Mouse (Mus musculus): ENCODE measurements around the gene Arhgap29.

The Arhgap29 gene

DNA sequence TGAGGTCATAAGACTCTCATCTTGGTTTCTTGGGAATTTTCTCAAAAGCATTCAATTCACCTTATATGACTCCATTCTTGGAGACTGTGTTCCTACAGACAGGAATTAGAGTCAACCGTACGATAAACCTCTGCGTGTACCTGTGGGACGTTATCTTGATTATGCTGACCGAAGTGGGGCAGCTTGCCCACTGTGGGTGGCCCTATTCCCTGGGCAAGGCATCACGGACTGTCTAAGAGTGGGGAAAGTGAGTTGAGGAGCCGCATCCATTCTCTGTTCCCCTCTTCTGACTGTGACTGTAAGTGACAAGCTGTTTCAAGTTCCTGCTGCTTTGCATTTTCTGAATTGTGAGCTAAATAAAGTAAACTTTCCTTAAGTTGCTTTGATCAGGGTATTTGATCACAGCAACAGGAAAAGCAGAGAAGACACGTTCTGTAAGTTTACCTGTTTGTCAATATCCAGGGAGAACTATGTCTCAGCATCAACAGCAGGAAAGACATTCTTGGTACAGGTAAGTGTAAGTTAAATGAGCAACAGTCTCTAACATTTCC lies at the start of gene Arhgap29:
Arhgap29 (plus strand) TSS at position 501 of the 551 bp plus-strand sequence.
- 91% methylated on average over 8 of the region's 8 CpGs for WGBS

DNA sequence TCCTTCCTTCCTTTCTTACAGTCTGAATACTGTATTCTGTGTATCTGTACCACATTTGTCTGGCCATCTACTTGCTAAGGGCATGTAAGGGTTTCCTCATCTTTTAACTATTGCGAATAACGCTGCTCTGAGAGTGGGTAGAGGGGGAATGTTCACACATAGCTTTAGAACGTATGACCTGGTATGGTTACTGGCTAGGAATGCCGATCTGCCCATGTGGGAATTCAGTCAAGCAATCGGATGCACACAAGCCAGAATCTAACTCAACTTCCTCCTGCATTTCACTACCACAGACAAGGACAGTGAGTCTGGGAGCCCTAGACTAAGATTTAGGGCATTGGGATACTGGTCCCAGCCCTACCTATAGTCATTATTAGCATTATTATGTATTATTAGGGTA lies 49.6 kb upstream of the Arhgap29 start:
- WGBS = 79% methylated on average over 5 of the region's 5 CpGs

DNA sequence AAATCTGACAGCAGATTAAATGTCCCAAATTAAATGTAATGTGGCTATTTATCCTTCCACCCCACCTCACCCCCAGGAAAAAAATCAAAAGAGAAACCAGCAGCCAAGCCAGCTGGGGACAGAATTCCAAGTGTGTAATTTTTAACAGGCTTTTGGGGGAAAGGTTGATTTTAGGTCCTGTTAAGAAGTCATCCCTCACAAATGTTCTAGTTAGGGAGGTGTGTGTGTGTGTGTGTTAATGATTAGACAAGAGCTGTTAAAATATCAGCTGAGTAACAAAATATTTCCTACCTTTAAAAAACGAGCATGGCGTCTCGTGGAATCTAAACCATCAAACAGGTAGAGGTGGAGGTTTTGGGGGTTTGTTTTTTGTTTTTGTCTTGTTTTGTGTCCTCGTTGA lies 49.1 kb upstream of the Arhgap29 start:
- WGBS = 87% methylated on average over 4 of the region's 4 CpGs

DNA sequence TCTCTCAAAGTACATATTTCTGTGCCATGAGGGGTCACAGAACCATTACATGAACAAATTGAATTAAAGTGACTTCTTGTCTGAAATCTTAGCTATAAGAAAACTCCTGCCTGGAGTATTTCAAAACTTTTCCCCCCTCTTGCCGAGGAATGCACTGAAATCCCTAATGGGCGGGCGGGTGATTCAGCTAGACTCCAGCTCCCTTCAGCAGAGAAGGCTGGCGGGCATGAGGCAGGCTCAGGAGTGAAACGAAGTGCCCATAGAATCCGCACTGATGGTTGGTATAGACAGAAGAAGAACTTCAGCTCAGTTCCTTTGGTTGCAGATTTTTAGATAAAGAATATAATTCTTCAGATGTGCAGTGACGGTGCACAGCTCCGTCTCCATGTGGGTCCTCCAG lies 48.6 kb upstream of the Arhgap29 start:
- WGBS = 86% methylated on average over 8 of the region's 8 CpGs

DNA sequence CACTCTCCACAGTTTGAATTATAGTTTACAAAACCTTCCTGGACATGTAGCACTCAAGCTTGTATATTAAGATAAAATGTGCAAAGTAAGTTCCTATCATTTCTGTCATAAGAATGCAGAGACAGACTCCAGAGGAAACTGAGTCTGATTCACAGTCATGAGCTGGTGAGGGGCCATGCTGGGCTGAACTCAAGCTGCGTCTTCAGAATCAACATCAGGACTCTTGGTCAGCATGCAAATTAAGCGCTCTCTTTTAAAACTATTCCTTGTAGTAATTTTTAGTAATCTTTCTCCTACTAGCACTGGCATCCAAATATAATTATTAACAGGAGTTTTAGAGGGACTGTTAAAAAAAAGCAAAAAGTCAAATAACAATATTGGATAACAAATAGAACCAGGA lies 47.9 kb upstream of the Arhgap29 start:
- WGBS = 89% methylated on average over 2 of the region's 2 CpGs

DNA sequence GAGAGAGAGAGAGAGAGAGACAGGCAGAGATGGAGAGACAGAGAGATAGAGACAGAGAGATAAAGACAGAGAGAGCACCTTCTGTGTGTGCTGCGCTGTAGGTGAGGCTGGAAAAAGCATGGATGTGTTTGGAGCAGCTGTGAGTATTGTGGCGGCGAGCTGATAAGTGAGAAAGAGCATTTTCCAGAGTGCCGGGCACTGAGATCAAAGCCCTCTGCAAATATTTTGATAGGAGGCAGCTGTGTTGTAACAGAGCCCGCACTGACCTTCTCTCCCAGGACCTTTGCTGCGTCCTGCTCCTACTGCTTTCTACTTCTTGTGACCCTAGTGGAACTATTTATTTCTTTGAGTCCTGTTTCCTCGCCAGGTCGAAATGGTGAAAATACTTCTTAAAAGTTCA lies 45.7 kb upstream of the Arhgap29 start:
- 61% methylated on average over 8 of the region's 8 CpGs for WGBS

DNA sequence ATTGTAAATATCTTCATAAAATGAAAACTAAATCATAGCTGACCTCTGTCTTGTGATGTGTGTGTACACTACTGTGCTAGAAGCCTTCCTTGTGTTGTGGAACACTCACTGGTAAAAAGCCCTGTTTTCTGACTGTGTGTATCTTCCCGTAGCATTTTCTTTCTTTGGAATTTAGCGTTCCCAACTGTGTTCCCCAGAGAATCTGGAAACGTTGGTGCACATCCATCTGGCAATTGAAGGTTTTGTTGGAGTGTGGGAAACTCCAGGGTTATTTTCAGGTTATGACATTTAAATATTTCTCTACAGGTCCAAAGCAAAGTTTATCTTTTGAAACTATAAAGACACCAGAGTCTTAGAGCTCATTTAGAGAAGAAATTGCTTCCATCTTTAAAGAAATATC lies 43.2 kb upstream of the Arhgap29 start:
- 32% methylated on average over 3 of the region's 3 CpGs for WGBS

DNA sequence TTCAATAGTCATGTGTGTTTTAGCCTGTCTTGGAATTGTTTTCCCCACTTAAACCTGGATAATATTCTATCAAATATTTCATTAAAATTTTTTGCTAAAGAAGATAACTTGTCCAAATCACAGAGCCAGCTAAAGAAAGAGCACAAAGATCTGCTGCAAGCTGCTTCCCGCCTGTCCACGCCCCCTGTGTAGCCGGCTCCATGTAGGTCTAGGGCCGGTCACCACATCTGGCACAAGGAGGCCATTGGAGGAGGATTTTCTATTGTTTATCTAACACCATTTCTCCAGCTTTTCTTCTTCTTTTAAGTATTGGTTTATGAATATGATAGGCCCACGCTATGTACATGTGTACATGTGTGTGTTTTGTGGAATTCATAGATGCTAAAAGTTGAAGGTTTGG lies 38.9 kb upstream of the Arhgap29 start:
- 86% methylated on average over 5 of the region's 5 CpGs for WGBS

DNA sequence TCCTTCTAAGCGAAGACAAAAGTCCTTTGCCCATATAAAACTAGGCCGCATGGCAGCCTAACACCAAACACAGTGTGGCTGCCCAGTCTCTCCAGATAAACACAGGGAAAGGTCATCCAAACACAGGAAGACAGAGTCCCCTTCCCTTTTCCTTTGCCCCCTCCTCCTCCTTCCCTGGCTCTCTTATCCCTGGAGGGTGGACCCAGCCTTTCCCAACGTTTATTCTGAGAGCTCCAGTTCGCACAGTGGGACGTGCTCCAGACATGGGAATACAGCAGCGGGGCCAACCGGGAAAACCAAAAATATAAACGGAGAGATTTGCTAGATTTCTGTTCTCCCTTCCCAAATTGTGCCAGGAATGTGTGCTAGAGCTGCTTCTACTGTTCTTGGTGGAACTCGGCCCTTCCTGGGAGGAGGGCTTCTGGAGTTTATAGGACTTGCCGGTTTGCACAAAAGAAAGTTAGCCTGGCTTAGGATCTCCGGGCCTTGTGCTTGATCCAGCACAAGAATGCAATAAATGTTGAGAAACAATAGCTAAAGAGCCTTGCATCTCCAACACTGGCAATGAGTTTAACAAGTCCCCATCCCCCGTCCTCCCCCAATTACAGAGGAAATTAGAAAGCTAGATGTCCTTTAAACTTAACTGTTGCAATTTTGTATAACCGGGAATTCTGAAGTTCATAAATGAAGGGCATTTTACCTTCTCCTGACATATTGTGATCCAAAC lies 37.7 kb upstream of the Arhgap29 start:
- 59% methylated on average over 13 of the region's 13 CpGs for WGBS

DNA sequence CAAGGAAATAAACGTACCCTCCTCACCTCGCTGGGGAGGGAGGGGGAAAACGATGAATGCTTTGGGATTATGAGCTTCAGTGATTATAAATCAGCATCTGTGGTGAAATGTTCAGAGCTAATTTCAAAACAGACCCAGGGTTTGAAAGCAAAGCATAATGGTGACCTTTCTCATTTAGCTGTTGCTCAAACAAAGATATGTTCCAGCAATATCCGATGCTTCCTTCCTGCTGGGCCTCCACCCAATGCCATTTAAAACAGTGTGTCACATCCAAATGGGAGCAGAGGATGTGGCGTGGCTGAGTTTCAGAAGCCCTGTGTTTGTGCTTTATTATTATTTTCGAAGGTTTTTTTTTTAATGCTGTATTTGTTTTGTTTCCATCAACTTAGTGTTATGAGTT lies 37.1 kb upstream of the Arhgap29 start:
- 62% methylated on average over 6 of the region's 6 CpGs for WGBS

DNA sequence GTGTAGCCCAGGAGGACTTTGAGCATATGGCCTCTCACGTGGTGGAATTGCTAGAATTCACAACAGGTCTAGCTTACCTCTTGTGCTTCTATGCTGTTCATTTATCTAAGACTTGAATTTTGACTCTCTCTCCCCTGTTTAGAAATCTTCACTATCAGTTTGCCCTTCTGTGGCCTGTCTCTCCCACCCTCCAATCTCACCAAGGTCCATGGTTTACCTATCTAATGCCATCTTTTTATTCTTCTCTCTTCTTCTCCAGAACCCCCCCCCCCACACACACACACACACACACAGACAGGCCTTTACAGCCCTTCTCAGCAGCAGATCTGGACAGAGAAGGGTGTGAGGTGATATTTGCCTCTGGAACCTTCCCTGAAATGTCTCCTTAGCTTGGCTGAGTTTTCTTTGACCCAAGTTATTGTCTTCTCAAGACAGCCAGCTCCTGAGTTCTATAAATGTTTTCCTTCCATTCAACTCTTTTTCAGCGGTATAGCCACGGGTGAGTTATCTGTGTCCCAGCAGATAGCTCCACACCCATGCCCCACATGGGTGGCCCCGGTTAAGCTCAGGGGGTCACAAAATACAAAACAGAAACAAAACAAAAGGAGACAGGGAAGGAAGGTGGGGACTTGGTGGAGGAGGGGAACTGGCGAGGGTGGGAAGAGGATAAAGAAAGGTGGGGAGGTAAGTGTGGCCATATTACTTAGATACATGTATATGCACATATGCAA lies 35.4 kb upstream of the Arhgap29 start:
- WGBS = 80% methylated on average over 5 of the region's 5 CpGs

DNA sequence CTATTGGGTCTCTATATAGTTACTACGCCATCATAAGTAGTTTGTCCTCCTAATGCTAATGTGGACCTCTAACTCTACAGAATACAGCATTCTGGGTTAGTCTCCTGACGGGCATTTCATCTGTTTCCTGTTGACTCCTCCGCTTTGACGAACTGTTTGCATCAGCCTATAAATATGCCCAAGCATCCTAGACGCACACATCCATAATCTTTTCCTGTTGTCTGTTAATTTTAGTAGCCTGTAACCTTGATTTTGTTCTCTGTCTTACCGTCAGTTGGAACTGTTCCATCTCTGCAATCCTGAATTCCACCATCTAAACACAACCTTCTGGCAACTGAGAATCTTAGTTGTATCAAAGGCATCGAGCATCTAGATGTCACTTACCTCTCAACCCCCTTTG lies 34.7 kb upstream of the Arhgap29 start:
- WGBS = 79% methylated on average over 7 of the region's 7 CpGs

DNA sequence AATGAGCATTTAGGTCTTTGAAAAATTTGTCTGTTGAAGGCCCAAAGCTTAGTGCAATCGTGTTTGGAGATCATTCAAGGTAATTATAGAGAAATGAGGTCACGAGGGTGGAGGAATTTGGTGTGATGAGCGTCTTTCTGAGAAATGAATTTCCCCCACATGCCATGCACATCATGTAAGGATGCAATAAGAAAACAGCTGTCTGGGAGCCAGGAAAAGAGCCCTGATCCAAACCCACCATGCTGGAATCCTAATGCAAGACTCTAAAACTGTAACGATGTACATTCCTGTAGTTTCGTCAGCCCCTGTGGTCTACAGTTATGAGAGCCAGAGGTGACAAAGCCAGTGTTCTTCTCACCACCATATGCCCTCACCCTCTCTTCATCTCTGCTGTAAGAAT lies 32.4 kb upstream of the Arhgap29 start:
- WGBS = 90% methylated on average over 5 of the region's 5 CpGs

DNA sequence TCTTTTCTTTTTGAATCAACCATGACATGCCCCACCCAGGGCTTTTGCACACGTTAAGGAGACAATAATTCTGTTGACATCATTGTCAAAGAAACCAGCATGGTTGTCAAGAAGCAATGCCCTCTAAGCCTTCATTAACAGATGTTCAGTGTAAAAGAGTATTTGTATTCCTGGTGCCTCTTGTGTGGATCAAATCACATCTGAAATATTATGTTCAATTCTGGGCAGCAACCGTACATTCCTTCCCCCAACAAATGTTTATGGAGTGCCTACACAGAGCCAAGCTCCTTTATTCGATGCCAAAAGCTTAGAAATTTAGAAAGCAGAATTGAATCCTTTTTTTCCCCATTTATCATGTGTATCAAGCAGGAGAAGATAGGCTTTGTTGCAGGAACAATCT lies 31.6 kb upstream of the Arhgap29 start:
- 59% methylated on average over 3 of the region's 3 CpGs for WGBS

DNA sequence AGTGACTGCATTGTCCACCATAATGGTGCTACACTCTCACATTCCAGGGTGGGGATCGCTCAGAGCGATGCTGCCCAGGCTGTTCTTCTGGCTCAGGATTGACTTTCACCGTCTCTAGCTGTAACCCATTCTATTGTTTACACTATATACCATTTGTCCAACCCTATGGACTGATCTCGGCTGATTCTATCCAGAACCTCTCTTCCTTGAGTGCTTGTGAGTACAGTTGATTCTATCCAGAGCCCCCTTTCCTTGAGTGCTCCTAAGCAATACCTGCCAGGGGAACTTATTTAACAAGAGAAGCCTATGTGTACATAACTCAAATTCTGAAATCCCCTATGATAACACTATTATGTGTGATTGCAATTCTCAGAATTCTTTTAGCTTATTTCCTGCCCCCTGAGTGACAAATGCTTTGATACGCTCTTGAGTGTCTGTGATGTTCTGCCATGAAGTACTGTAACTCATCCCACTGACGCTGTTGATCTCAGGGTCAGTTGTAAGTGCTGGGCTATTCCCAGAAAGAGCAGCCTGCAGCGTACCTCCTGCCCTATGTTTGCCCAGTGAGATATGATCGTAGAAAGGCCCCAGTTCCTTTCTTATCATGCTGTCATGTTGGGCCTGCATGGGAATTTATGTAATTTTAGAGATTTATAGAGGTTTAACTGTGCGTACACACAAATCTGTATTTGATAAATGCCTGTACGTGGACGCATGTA lies 27.4 kb upstream of the Arhgap29 start:
- WGBS = 95% methylated on average over 11 of the region's 11 CpGs

DNA sequence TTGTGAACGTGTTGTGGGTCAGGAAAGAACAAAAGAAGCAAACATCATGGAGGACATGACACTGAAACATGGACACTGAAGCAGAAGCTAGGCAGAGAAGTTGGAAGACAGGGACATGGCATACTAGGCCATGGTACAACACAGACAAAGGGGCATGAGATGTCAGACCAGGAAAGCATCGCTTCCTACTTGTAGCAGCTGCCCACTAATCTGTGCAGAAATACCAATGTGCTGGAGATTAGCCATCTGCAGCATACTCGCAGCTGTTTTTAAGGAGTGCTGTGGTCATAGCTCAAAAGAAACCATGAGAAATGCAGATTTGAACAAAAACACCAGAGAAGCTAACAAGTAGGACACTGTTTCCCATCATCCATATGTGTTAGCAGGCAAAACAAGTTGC lies 24.7 kb upstream of the Arhgap29 start:
- WGBS = 71% methylated on average over 3 of the region's 3 CpGs

DNA sequence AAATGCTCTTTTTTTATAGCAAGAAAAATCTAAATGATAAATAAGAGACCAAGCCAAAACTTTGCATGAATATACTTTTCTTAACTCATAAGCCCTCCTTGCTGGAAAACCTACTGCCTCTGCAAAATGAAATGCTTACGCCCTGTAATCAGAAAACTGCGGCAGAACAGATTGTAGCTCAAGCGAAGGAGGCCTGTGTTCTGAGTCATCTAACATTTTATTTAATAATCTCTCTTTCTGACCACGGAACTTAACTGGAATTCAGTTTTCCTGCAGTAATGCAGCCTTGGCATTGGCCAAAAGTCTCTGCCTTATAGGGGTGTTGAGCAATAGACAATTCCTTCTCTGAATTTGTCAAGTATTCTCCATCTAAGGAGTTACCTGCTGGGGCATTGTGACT lies 19.5 kb upstream of the Arhgap29 start:
- 74% methylated on average over 4 of the region's 4 CpGs for WGBS

DNA sequence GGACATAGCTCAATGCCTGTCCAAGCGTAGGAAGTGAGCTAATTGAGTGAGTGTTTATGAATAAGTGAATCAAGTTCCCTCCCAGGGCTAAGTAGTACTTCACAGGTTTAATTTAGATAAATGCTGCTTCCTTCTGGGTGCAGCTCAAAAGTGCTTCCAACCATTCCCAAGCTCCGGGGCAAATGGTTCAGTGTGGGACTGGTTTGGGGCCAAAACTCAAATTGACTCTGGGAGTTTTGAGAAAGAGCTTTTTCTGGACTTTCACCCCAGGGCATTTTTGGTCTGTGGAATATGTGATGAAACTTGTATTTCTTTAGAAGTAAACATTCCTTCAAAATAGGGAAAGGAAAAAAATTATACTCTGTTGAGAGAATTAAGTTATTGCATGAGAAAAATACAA lies 16.1 kb upstream of the Arhgap29 start:
- 83% methylated on average over 2 of the region's 2 CpGs for WGBS

DNA sequence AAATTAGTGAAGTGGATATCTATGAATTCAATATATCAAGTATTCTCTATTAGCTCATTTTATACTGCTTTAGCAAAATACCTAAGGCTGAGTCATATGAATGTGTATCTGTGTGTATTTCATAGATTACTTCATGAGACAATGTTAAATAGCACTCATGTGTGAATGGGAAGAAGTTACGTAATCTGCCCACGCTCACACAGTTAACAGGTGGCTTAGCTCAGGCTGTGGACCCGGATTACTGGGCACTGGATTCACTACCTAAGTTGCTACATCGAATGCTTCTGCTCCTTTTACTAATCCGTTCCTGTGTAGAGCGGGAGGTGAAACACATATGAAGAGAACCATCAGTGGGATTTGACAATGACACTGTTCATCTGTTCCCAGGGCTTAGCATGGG lies 15.3 kb upstream of the Arhgap29 start:
- WGBS = 90% methylated on average over 6 of the region's 6 CpGs

DNA sequence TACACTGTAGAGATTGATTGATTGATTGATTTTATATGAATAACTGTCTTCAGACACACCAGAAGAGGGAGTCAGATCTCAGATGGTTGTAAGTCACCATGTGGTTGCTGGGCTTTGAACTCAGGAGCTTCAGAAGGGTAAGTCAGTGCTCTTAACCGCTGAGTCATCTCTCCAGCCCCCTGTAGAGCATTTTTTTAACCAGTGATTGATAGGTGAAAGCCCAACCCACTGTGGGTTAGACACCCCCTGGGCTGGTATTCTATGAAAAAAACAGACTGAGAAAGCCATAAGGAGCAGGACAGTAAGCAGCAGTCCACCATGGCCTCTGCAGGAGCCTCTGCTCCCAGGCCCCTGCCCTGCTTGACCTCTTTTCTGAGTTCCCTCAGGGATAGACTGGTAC lies 12.7 kb upstream of the Arhgap29 start:
- WGBS = 72% methylated on average over 1 of the region's 1 CpGs

DNA sequence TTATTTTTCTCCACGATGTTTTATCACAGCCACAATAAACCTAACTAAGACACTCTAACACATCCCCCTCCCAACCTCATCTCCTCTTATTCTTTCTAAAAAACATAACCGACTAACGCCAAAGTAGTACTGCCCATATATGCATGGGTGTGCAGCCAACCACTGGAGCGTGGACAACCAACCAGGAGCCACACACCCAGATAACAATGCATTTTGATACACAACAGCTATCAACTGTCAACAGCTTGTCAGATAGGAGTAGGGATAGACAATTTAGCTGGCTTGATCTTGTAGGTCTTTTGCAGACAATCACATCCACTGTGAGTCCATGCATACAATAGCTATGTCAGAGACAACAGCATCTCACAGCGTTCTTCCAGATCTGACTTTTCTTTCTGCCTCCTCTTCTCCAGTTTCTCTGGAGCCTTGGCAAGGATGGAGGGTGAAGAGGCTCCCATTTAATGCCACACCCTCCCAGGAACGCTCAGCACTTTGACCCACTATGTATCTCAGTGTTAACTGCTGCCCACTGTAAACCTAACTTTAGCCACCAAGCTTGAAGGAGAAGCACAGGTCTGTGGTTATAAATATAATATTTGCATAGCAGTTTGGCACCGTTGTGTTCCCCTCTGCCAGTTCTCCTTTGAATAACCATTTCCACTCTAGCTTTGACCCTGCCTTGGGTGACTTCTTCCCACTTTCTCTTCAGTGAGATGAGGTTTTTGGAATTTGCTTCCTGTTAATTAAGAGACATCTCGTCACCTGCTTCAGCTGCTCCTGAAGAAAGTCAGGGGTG lies 12.0 kb upstream of the Arhgap29 start:
- 72% methylated on average over 8 of the region's 8 CpGs for WGBS
